Comparison of ENCODE assay signal across 8 mouse cellular contexts in the genomic region with DNA sequence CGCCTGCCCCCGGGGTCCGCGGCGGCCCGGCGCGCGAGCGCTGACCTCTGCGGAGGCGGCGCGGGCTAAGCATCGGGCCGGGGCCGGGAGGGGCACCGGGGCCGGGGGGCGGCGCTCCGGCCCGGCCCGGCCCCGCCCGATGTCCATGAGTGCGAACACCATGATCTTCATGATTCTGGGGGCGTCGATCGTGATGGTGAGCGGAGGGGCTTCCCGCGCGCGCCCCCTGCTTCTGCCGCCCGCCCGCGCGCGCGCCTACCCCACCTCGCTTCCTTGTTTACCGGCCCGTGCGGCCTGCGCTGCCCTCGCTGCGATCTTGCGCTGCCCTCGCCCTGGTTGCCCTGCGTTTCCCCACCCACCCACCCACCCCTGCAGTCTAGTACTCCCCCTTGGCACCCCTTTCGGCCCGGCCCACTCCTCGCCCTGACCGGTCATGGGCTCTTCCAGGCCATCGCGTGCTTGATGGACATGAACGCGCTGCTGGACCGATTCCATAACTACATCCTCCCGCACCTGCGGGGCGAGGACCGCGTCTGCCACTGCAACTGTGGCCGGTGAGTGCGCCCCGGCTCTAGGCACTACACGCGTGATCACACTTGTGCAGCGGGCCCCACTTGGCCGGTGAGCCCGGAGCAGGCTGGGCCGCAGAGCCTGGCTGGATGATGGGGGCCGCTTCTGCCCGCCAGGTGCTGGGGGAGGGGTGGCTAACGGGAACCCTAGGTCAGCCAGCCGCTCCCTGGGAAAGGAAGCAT. TPM values are rescaled to one million over a fixed set of nuclear protein-coding genes. Genes with fewer than 3 reads are reported as not detected.
DNase-seq lines count a peak whose midpoint lies in the region; ATAC-seq and TF ChIP-seq lines count a peak whose summit lies in the region.

No protein-coding gene starts in this region.

- intact Hi-C loops in left cerebral cortex, postnatal 36 days (cut with DNase I): no loop called here

- peak; percentile 60 for ATAC-seq in forebrain, embryonic 13.5 days
- ATAC-seq in hindbrain, embryonic 11.5 days (ENCODE audit: low FRiP score): peak; percentile 51
- no peak for ATAC-seq in erythroid progenitor cell, adult 5-6 weeks (replicated peaks; ENCODE audit: low FRiP score, poor library complexity, severe bottlenecking)

- peak; percentile 72 for DNase-seq in NIH3T3 (ENCODE audit: low read depth)
- DNase-seq in brain, embryonic 14.5 days (ENCODE audit: low read depth): peak; percentile 71
- DNase-seq in hindbrain, embryonic 11.5 days (ENCODE audit: low spot score): peak; percentile 71
- peak; percentile 42 to 59 for DNase-seq in left cerebral cortex, postnatal 36 days (ENCODE audit: low spot score in 2 of 2)
- DNase-seq in midbrain, embryonic 10.5 days (ENCODE audit: low spot score): peak; percentile 56
- peak in 1 of 2 experiments; percentile 25 for DNase-seq in spleen, adult 2 months (ENCODE audit: low read depth in 1 of 2, low spot score in 2 of 2)

- peak overlapping the region; percentile 93 for H3K4me2 ChIP-seq in forebrain, embryonic 13.5 days
- H3K4me2 ChIP-seq in hindbrain, embryonic 11.5 days (replicated peaks; ENCODE audit: low read depth, low read length): peak overlapping the region; percentile 92

- H3K27ac ChIP-seq in forebrain, embryonic 13.5 days: peak overlapping the region; percentile 91
- H3K27ac ChIP-seq in hindbrain, embryonic 11.5 days (ENCODE audit: low read depth, low read length): peak overlapping the region; percentile 95
- H3K27ac ChIP-seq in midbrain, embryonic 10.5 days (replicated peaks): peak overlapping the region; percentile 92
- H3K27ac ChIP-seq in spleen, adult 2 months (ENCODE audit: insufficient read depth, low read length): peak overlapping the region; percentile 72

- peak; percentile 6; the same call in 1 of the 2 replicates for TF ChIP-seq POLR2A in brain, embryonic 14.5 days (IDR thresholded peaks at IDR 0.05; ENCODE audit: borderline replicate concordance, extremely low read depth, insufficient read depth, insufficient read length, poor library complexity, severe bottlenecking)
- TF ChIP-seq POLR2A in spleen, adult 2 months (IDR thresholded peaks at IDR 0.05; ENCODE audit: low read depth, low read length): no peak

- H3K4me1 ChIP-seq in forebrain, embryonic 13.5 days: peaks cover 22% of the 10 kb centered on the region
- peaks cover 9% of the 10 kb centered on the region; the same call in 1 of the 2 replicates for H3K4me1 ChIP-seq in hindbrain, embryonic 11.5 days (replicated peaks; ENCODE audit: control insufficient read depth, insufficient read depth, low read length)
- peaks cover 44% of the 10 kb centered on the region for H3K4me1 ChIP-seq in midbrain, embryonic 10.5 days
- H3K4me1 ChIP-seq in spleen, adult 2 months (ENCODE audit: control insufficient read depth, insufficient read depth, insufficient read length): peaks cover 4% of the 10 kb centered on the region; the same call in 1 of the 2 replicates

- no peaks in the 10 kb centered on the region for H3K9me3 ChIP-seq in forebrain, embryonic 13.5 days (replicated peaks)
- no peaks in the 10 kb centered on the region for H3K9me3 ChIP-seq in hindbrain, embryonic 11.5 days (ENCODE audit: control insufficient read depth, low read length)
- H3K9me3 ChIP-seq in midbrain, embryonic 10.5 days (replicated peaks): no peaks in the 10 kb centered on the region

- WGBS in forebrain, embryonic 13.5 days: under 1% methylated on average over 43 of the region's 79 CpGs
- 0% methylated on average over 43 of the region's 79 CpGs for WGBS in hindbrain, embryonic 11.5 days
- under 1% methylated on average over 71 of the region's 79 CpGs for WGBS in midbrain, embryonic 10.5 days
- 1% methylated on average over 61 of the region's 79 CpGs for WGBS in spleen, adult 2 months

- no peak for TF ChIP-seq CTCF in brain, embryonic 14.5 days (IDR thresholded peaks at IDR 0.05; ENCODE audit: borderline replicate concordance, extremely low read depth, insufficient read depth, insufficient read length)
- no peak for TF ChIP-seq CTCF in spleen, adult 2 months (IDR thresholded peaks at IDR 0.05; ENCODE audit: extremely low read depth, insufficient read depth, insufficient read length, insufficient replicate concordance)

- H3K36me3 ChIP-seq in forebrain, embryonic 13.5 days (ENCODE audit: poor library complexity, severe bottlenecking): peaks cover 52% of the 10 kb centered on the region
- H3K36me3 ChIP-seq in hindbrain, embryonic 11.5 days (ENCODE audit: control insufficient read depth, insufficient read depth, low read length): 0 out of 2 replicates have a peak, but pooled peaks cover 5% of the 10 kb centered on the region
- H3K36me3 ChIP-seq in midbrain, embryonic 10.5 days: peaks cover 54% of the 10 kb centered on the region
- peaks cover 5% of the 10 kb centered on the region; the same call in 1 of the 2 replicates for H3K36me3 ChIP-seq in spleen, adult 2 months (ENCODE audit: control insufficient read depth, insufficient read depth, low read length)

- no peaks in the 10 kb centered on the region for H3K27me3 ChIP-seq in forebrain, embryonic 13.5 days
- no peaks in the 10 kb centered on the region for H3K27me3 ChIP-seq in hindbrain, embryonic 11.5 days (ENCODE audit: control insufficient read depth, insufficient read depth, low read length)
- no peaks in the 10 kb centered on the region for H3K27me3 ChIP-seq in midbrain, embryonic 10.5 days (ENCODE audit: low read depth, poor library complexity, severe bottlenecking)
- no peaks in the 10 kb centered on the region for H3K27me3 ChIP-seq in spleen, adult 2 months (ENCODE audit: control insufficient read depth, insufficient read depth, low read length)

- peak overlapping the region; percentile 95 for H3K9ac ChIP-seq in forebrain, embryonic 13.5 days
- peak overlapping the region; percentile 87 for H3K9ac ChIP-seq in hindbrain, embryonic 11.5 days (ENCODE audit: low read depth, low read length)

- H3K4me3 ChIP-seq in forebrain, embryonic 13.5 days: peak overlapping the region; percentile 83
- peak overlapping the region; percentile 66 for H3K4me3 ChIP-seq in hindbrain, embryonic 11.5 days (ENCODE audit: low read depth, low read length)
- H3K4me3 ChIP-seq in midbrain, embryonic 10.5 days: peak overlapping the region; percentile 85
- H3K4me3 ChIP-seq in spleen, adult 2 months (ENCODE audit: extremely low read depth, insufficient read depth, insufficient read length): peak overlapping the region; percentile 65

RNA-seq across cellular contexts. Expression of a gene that starts 0.5 kb away (rescaled TPM):
- polyA plus RNA-seq in brain, embryonic 14.5 days (2012; rRNA removed): 31.1 and 31.4 TPM in 2 replicates
- 1.9 and 2.4 TPM in 2 replicates for polyA plus RNA-seq in forebrain, embryonic 13.5 days (2015; fragmentation: Nextera tagmentation; extraction: Ambion mirVana)
- 0.73 and 0.91 TPM in 2 replicates for polyA plus RNA-seq in hindbrain, embryonic 11.5 days (2014; fragmentation: Nextera tagmentation; extraction: Ambion mirVana)
- total RNA-seq in left cerebral cortex, postnatal 36 days (2021): 10 to 100 TPM; 55.5 to 62.2 TPM
- 0.65 and 1.2 TPM in 2 replicates for polyA plus RNA-seq in midbrain, embryonic 10.5 days (2016; fragmentation: Nextera tagmentation; extraction: Ambion mirVana)
- polyA plus RNA-seq in spleen, adult 2 months (2012; rRNA removed): 1.6 and 1.9 TPM in 2 replicates
- not detected in 2 replicates for total RNA-seq in erythroid progenitor cell, adult 5-6 weeks (2015; ENCODE audit: low replicate concordance)
- not detected in 2 replicates for total RNA-seq in erythroid progenitor cell, adult 5-6 weeks (2017; ENCODE audit: low replicate concordance)

RNA-seq across cellular contexts. Expression of a gene that starts 25.8 kb away (rescaled TPM):
- polyA plus RNA-seq in brain, embryonic 14.5 days (2012; rRNA removed): 103 and 120 TPM in 2 replicates
- 79.2 and 93.3 TPM in 2 replicates for polyA plus RNA-seq in forebrain, embryonic 13.5 days (2015; fragmentation: Nextera tagmentation; extraction: Ambion mirVana)
- polyA plus RNA-seq in hindbrain, embryonic 11.5 days (2014; fragmentation: Nextera tagmentation; extraction: Ambion mirVana): 70.9 and 79.9 TPM in 2 replicates
- 10 to 100 TPM; 37.5 to 48.3 TPM for total RNA-seq in left cerebral cortex, postnatal 36 days (2021)
- polyA plus RNA-seq in midbrain, embryonic 10.5 days (2016; fragmentation: Nextera tagmentation; extraction: Ambion mirVana): 115 and 129 TPM in 2 replicates
- 59.9 and 91.6 TPM in 2 replicates for polyA plus RNA-seq in spleen, adult 2 months (2012; rRNA removed)
- total RNA-seq in erythroid progenitor cell, adult 5-6 weeks (2015; ENCODE audit: low replicate concordance): 0.84 and 35.3 TPM in 2 replicates
- 3.3 and 5.1 TPM in 2 replicates for total RNA-seq in erythroid progenitor cell, adult 5-6 weeks (2017; ENCODE audit: low replicate concordance)

RNA-seq across cellular contexts. Expression of a gene that starts 30.5 kb away (rescaled TPM):
- polyA plus RNA-seq in brain, embryonic 14.5 days (2012; rRNA removed): 117 and 133 TPM in 2 replicates
- polyA plus RNA-seq in forebrain, embryonic 13.5 days (2015; fragmentation: Nextera tagmentation; extraction: Ambion mirVana): 160 and 162 TPM in 2 replicates
- polyA plus RNA-seq in hindbrain, embryonic 11.5 days (2014; fragmentation: Nextera tagmentation; extraction: Ambion mirVana): 165 and 168 TPM in 2 replicates
- total RNA-seq in left cerebral cortex, postnatal 36 days (2021): 100 to 1,000 TPM in 1 of 2 experiments, 10 to 100 TPM in 1; 87.0 to 104 TPM
- polyA plus RNA-seq in midbrain, embryonic 10.5 days (2016; fragmentation: Nextera tagmentation; extraction: Ambion mirVana): 167 and 169 TPM in 2 replicates
- 82.4 and 117 TPM in 2 replicates for polyA plus RNA-seq in spleen, adult 2 months (2012; rRNA removed)
- 44.9 and 65.6 TPM in 2 replicates for total RNA-seq in erythroid progenitor cell, adult 5-6 weeks (2015; ENCODE audit: low replicate concordance)
- 37.0 and 57.2 TPM in 2 replicates for total RNA-seq in erythroid progenitor cell, adult 5-6 weeks (2017; ENCODE audit: low replicate concordance)

RNA-seq across cellular contexts. Expression of a gene that starts 39.4 kb away (rescaled TPM):
- 22.0 and 25.3 TPM in 2 replicates for polyA plus RNA-seq in brain, embryonic 14.5 days (2012; rRNA removed)
- polyA plus RNA-seq in forebrain, embryonic 13.5 days (2015; fragmentation: Nextera tagmentation; extraction: Ambion mirVana): 15.1 and 15.3 TPM in 2 replicates
- 8.6 and 9.5 TPM in 2 replicates for polyA plus RNA-seq in hindbrain, embryonic 11.5 days (2014; fragmentation: Nextera tagmentation; extraction: Ambion mirVana)
- total RNA-seq in left cerebral cortex, postnatal 36 days (2021): 10 to 100 TPM; 13.1 to 13.4 TPM
- polyA plus RNA-seq in midbrain, embryonic 10.5 days (2016; fragmentation: Nextera tagmentation; extraction: Ambion mirVana): 12.2 and 13.1 TPM in 2 replicates
- polyA plus RNA-seq in spleen, adult 2 months (2012; rRNA removed): 21.5 and 24.3 TPM in 2 replicates
- not detected in 2 replicates for total RNA-seq in erythroid progenitor cell, adult 5-6 weeks (2015; ENCODE audit: low replicate concordance)
- total RNA-seq in erythroid progenitor cell, adult 5-6 weeks (2017; ENCODE audit: low replicate concordance): 0.68 TPM in 1 of 2 replicates, not detected in the other

RNA-seq across cellular contexts. Expression of a gene that starts 41.0 kb away (rescaled TPM):
- 27.0 and 30.3 TPM in 2 replicates for polyA plus RNA-seq in brain, embryonic 14.5 days (2012; rRNA removed)
- 1.9 and 2.3 TPM in 2 replicates for polyA plus RNA-seq in forebrain, embryonic 13.5 days (2015; fragmentation: Nextera tagmentation; extraction: Ambion mirVana)
- 1.6 and 1.8 TPM in 2 replicates for polyA plus RNA-seq in hindbrain, embryonic 11.5 days (2014; fragmentation: Nextera tagmentation; extraction: Ambion mirVana)
- 10 to 100 TPM; 26.4 to 35.9 TPM for total RNA-seq in left cerebral cortex, postnatal 36 days (2021)
- 0.98 and 1.1 TPM in 2 replicates for polyA plus RNA-seq in midbrain, embryonic 10.5 days (2016; fragmentation: Nextera tagmentation; extraction: Ambion mirVana)
- 8.8 and 12.7 TPM in 2 replicates for polyA plus RNA-seq in spleen, adult 2 months (2012; rRNA removed)
- not detected in 2 replicates for total RNA-seq in erythroid progenitor cell, adult 5-6 weeks (2015; ENCODE audit: low replicate concordance)
- not detected in 2 replicates for total RNA-seq in erythroid progenitor cell, adult 5-6 weeks (2017; ENCODE audit: low replicate concordance)
